Mouse (Mus musculus): ENCODE results near the gene Kmt2a.

- no peak for TF ChIP-seq CTCF (IDR thresholded peaks at IDR 0.05; ENCODE audit: control insufficient read depth, insufficient read depth, insufficient replicate concordance, low read depth, low read length)
- TF ChIP-seq POLR2A (IDR thresholded peaks at IDR 0.05; ENCODE audit: control insufficient read depth, low read depth, low read length), result no peak
Observed at GRCm38 (mm10) chr9:44905620-44906019, 24.5 kb upstream of the Kmt2a start.
